Mouse (Mus musculus) thymus, postnatal 14 days (tissue): Measurements from ENCODE around the gene Itpripl2.
A peak's percentile ranks its signal among the peaks of the same experiment; 100 is the strongest.

ENCODE experiments used
- DNase-seq: peaks from one replicate; pipeline ENCODE4 v3.0.0; 2021

Itpripl2 gene

DNA sequence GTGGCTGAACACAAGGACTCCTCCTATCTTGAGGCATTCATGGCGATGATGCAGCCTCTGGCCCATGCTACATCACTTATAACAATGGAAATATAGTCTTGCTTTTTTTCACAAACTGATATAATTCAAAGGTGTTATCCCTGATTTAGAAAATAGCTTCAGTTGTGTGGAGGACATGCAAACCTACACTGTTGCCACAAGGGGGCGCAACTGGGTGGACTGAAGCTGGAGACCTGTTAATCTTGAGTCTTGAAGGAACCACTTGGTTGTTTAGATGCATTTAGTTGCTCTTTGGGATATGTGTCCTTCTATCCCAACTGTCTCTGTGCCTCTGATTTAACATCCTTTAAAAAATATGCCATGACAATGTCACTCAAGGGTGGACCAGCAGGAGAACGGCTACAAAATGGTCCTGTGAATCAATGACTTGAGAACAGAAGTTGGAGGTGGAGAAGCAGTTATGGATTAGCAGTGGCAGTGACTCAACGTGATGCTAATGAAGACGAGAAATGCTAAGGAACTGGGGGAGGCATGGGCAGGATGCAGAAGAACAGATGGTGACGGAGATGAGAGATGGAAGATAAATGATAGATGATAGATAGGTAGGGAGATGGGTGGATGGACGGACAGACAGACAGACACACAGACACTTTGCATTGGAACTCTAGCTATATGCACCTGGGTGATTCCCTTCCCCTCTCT is 54.5 kb downstream of the Itpripl2 start:
- DNase-seq = peak; percentile 21
